Mouse (Mus musculus): ENCODE data around the gene Iqsec1. TPM values are rescaled to one million over a fixed set of nuclear protein-coding genes. Genes with fewer than 3 reads are reported as not detected.

Gene Iqsec1
- total and polyA plus RNA-seq, 3 experiments, result 2.0 to 48.2 (median 39.2) TPM

- Histone ChIP-seq H3K4me1 (ENCODE audit: insufficient read depth, low read depth, low read length) (no peaks in the 10 kb centered on the region), H3K9me3 (replicated peaks) (no peaks in the 10 kb centered on the region), H3K36me3 (replicated peaks) (no peaks in the 10 kb centered on the region), H3K27me3 (ENCODE audit: insufficient read depth, low read length) (peaks cover 13% of the 10 kb centered on the region), H3K4me3 (ENCODE audit: low read depth, low read length) (no peak overlapping the region)
- TF ChIP-seq GATA2 (IDR thresholded peaks at IDR 0.05; ENCODE audit: borderline replicate concordance, low read depth, low read length), result no peak
- TF ChIP-seq CTCF (IDR thresholded peaks at IDR 0.05; ENCODE audit: low read depth, low read length), result no peak
- no peak for TF ChIP-seq GATA1 (IDR thresholded peaks at IDR 0.05; ENCODE audit: borderline replicate concordance, low read length)
- no peak for TF ChIP-seq TAL1 (conservative IDR thresholded peaks at IDR 0.05; ENCODE audit: low read depth, low read length)
- TF ChIP-seq POLR2AphosphoS5 (IDR thresholded peaks at IDR 0.05; ENCODE audit: insufficient replicate concordance, low read depth, low read length), result no peak
- ATAC-seq (ENCODE audit: extremely low read depth, insufficient number of reproducible peaks, low FRiP score, poor library complexity, severe bottlenecking), result no peak
- DNase-seq (ENCODE audit: low spot score), result no peak
Measured at GRCm38 (mm10) chr6:90807581-90807980, 180.9 kb downstream of the Iqsec1 start.

DNA sequence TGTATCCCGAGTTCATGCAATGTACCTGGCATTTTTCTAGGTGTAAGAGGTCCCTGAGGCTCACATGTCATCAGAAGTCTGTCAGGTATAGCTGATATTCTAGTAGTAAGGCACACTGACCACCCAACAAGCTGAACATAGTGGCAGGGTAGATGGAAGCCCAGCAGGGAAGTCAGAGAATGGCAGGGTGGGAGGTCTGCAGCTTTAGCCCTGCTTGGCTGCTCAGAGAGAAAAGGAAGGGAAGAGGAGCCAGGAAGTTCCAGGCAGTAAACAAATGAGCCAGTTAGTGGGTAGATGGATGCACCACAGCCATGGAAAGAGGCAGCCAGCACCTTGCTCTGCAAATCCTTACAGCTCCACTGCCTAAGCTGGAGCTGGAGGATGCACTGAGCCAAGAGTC is 181.7 kb downstream of the Iqsec1 start:
- H3K4me3 ChIP-seq (ENCODE audit: low read depth, low read length), result no peak overlapping the region
- TF ChIP-seq POLR2AphosphoS5 (IDR thresholded peaks at IDR 0.05; ENCODE audit: insufficient replicate concordance, low read depth, low read length), result no peak
- no peak for TF ChIP-seq CTCF (IDR thresholded peaks at IDR 0.05; ENCODE audit: low read depth, low read length)
- TF ChIP-seq GATA1 (IDR thresholded peaks at IDR 0.05; ENCODE audit: borderline replicate concordance, low read length), result no peak
- no peak for TF ChIP-seq GATA2 (IDR thresholded peaks at IDR 0.05; ENCODE audit: borderline replicate concordance, low read depth, low read length)
- TF ChIP-seq TAL1 (conservative IDR thresholded peaks at IDR 0.05; ENCODE audit: low read depth, low read length), result no peak
- peaks cover 21% of the 10 kb centered on the region for H3K27me3 ChIP-seq (ENCODE audit: insufficient read depth, low read length)

DNA sequence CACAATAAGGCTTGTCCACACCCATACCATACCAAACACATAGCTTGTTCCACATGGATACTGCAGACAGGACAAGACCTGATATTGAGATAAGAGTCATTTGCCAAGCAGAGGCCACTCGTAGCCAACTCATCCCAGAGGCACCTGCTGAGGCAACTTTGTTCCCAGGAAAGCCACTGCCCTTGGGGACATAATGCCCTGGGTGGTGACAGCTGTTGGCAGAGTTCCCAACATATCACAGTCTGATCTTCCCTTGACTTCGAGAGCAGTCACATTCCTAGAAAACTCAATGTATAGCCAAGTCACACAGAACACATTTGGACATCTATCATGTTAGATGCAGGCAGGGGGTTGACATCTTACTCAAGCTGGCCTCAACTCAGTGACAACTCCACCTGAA is 183.4 kb downstream of the Iqsec1 start:
- ATAC-seq (ENCODE audit: extremely low read depth, insufficient number of reproducible peaks, low FRiP score, poor library complexity, severe bottlenecking) (no peak), DNase-seq (ENCODE audit: low spot score) (no peak)
- Histone ChIP-seq H3K4me3 (ENCODE audit: low read depth, low read length) (no peak overlapping the region), H3K4me1 (ENCODE audit: insufficient read depth, low read depth, low read length) (no peaks in the 10 kb centered on the region), H3K36me3 (replicated peaks) (no peaks in the 10 kb centered on the region), H3K9me3 (replicated peaks) (no peaks in the 10 kb centered on the region), H3K27me3 (ENCODE audit: insufficient read depth, low read length) (peaks cover 26% of the 10 kb centered on the region)
- TF ChIP-seq TAL1 (conservative IDR thresholded peaks at IDR 0.05; ENCODE audit: low read depth, low read length) (no peak), POLR2AphosphoS5 (IDR thresholded peaks at IDR 0.05; ENCODE audit: insufficient replicate concordance, low read depth, low read length) (no peak), GATA2 (IDR thresholded peaks at IDR 0.05; ENCODE audit: borderline replicate concordance, low read depth, low read length) (no peak), GATA1 (IDR thresholded peaks at IDR 0.05; ENCODE audit: borderline replicate concordance, low read length) (no peak), CTCF (IDR thresholded peaks at IDR 0.05; ENCODE audit: low read depth, low read length) (no peak)

More for the DNA sequence above, 181.7 kb downstream of the Iqsec1 start:
- Histone ChIP-seq H3K36me3 (replicated peaks) (no peaks in the 10 kb centered on the region), H3K9me3 (replicated peaks) (no peaks in the 10 kb centered on the region), H3K4me1 (ENCODE audit: insufficient read depth, low read depth, low read length) (no peaks in the 10 kb centered on the region)
- no peak for ATAC-seq (ENCODE audit: extremely low read depth, insufficient number of reproducible peaks, low FRiP score, poor library complexity, severe bottlenecking)
- DNase-seq (ENCODE audit: low spot score), result no peak

DNA sequence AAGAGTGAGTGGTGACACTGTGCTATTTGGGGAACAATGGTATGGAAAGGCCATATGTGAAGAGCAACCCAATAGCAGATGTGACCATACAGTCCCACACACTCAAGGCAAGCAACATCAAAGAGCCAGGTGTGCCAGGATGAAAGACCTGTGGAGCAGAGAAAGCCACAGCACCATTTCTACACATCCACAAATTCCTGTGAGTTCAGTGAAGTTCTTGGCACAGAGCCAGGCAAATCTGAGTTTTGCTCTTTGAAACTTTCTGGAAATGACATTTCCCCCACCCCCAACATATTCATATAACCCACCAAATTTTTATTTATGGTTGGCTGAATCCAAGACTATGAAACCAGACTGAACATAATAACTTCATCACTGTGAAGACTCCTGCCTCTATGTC is 183.8 kb downstream of the Iqsec1 start:
- Histone ChIP-seq H3K4me3 (ENCODE audit: low read depth, low read length) (no peak overlapping the region), H3K36me3 (replicated peaks) (no peaks in the 10 kb centered on the region), H3K4me1 (ENCODE audit: insufficient read depth, low read depth, low read length) (no peaks in the 10 kb centered on the region), H3K9me3 (replicated peaks) (no peaks in the 10 kb centered on the region), H3K27me3 (ENCODE audit: insufficient read depth, low read length) (peaks cover 23% of the 10 kb centered on the region)
- DNase-seq (ENCODE audit: low spot score), result no peak
- no peak for TF ChIP-seq CTCF (IDR thresholded peaks at IDR 0.05; ENCODE audit: low read depth, low read length)
- no peak for TF ChIP-seq GATA2 (IDR thresholded peaks at IDR 0.05; ENCODE audit: borderline replicate concordance, low read depth, low read length)
- no peak for TF ChIP-seq POLR2AphosphoS5 (IDR thresholded peaks at IDR 0.05; ENCODE audit: insufficient replicate concordance, low read depth, low read length)
- TF ChIP-seq GATA1 (IDR thresholded peaks at IDR 0.05; ENCODE audit: borderline replicate concordance, low read length), result no peak
- TF ChIP-seq TAL1 (conservative IDR thresholded peaks at IDR 0.05; ENCODE audit: low read depth, low read length), result no peak
- no peak for ATAC-seq (ENCODE audit: extremely low read depth, insufficient number of reproducible peaks, low FRiP score, poor library complexity, severe bottlenecking)

- ATAC-seq (ENCODE audit: extremely low read depth, insufficient number of reproducible peaks, low FRiP score, poor library complexity, severe bottlenecking) (no peak), DNase-seq (ENCODE audit: low spot score) (no peak)
- no peaks in the 10 kb centered on the region for H3K9me3 ChIP-seq (replicated peaks)
- no peak for TF ChIP-seq CTCF (IDR thresholded peaks at IDR 0.05; ENCODE audit: low read depth, low read length)
- TF ChIP-seq GATA2 (IDR thresholded peaks at IDR 0.05; ENCODE audit: borderline replicate concordance, low read depth, low read length), result no peak
- no peak for TF ChIP-seq GATA1 (IDR thresholded peaks at IDR 0.05; ENCODE audit: borderline replicate concordance, low read length)
- no peak for TF ChIP-seq TAL1 (conservative IDR thresholded peaks at IDR 0.05; ENCODE audit: low read depth, low read length)
- no peak for TF ChIP-seq POLR2AphosphoS5 (IDR thresholded peaks at IDR 0.05; ENCODE audit: insufficient replicate concordance, low read depth, low read length)
- H3K36me3 ChIP-seq (replicated peaks), result no peaks in the 10 kb centered on the region
- H3K4me3 ChIP-seq (ENCODE audit: low read depth, low read length), result no peak overlapping the region
- H3K4me1 ChIP-seq (ENCODE audit: insufficient read depth, low read depth, low read length), result no peaks in the 10 kb centered on the region
- peaks cover 19% of the 10 kb centered on the region for H3K27me3 ChIP-seq (ENCODE audit: insufficient read depth, low read length)
Measured at GRCm38 (mm10) chr6:90802604-90803003, 185.9 kb downstream of the Iqsec1 start.

DNA sequence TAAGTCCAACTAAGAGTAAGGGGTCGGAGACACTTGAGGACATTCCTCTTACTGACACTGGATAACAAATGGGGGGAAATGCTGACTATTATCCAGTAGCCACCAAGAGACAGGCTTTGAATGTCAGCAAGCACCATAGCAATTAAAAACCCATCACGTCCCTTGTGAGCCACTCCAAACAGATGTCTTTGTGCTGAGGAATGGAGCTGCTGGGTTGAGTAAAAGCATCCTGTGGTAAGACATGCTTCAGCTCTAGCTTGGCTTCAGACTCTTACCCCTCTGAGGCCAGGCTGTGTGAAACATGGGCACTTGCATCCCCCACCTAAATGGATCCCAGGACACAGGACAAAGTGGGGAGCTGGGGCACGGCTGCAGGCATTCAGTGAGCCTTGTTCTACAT is 186.4 kb downstream of the Iqsec1 start:
- TF ChIP-seq POLR2AphosphoS5 (IDR thresholded peaks at IDR 0.05; ENCODE audit: insufficient replicate concordance, low read depth, low read length), result no peak
- TF ChIP-seq CTCF (IDR thresholded peaks at IDR 0.05; ENCODE audit: low read depth, low read length), result no peak
- TF ChIP-seq GATA2 (IDR thresholded peaks at IDR 0.05; ENCODE audit: borderline replicate concordance, low read depth, low read length), result no peak
- TF ChIP-seq GATA1 (IDR thresholded peaks at IDR 0.05; ENCODE audit: borderline replicate concordance, low read length), result no peak
- no peak for TF ChIP-seq TAL1 (conservative IDR thresholded peaks at IDR 0.05; ENCODE audit: low read depth, low read length)
- peaks cover 17% of the 10 kb centered on the region for H3K27me3 ChIP-seq (ENCODE audit: insufficient read depth, low read length)

More for the DNA sequence above, 186.4 kb downstream of the Iqsec1 start:
- no peak overlapping the region for H3K4me3 ChIP-seq (ENCODE audit: low read depth, low read length)
- no peaks in the 10 kb centered on the region for H3K4me1 ChIP-seq (ENCODE audit: insufficient read depth, low read depth, low read length)
- ATAC-seq (ENCODE audit: extremely low read depth, insufficient number of reproducible peaks, low FRiP score, poor library complexity, severe bottlenecking) (no peak), DNase-seq (ENCODE audit: low spot score) (no peak)
- no peaks in the 10 kb centered on the region for H3K36me3 ChIP-seq (replicated peaks)
- no peaks in the 10 kb centered on the region for H3K9me3 ChIP-seq (replicated peaks)
